Mouse (Mus musculus): ENCODE measurements at regions not wholly inside any gene's neighbourhood (a gene's known extent, or its start where the extent isn't known, plus 50 kb on each side); places are given as distances from the start of the nearest gene placed in this dataset.

- H3K27me3 ChIP-seq, result no peaks in the 10 kb centered on the region
- H3K4me2 ChIP-seq (replicated peaks), result no peak overlapping the region
- H3K4me1 ChIP-seq (replicated peaks), result no peaks in the 10 kb centered on the region
- ATAC-seq, result no peak
- H3K9me3 ChIP-seq, result no peaks in the 10 kb centered on the region
- H3K36me3 ChIP-seq, result no peaks in the 10 kb centered on the region
- no peak overlapping the region for H3K9ac ChIP-seq (replicated peaks)
- WGBS, result 90% methylated on average over 3 of the region's 3 CpGs
- no peak overlapping the region for H3K27ac ChIP-seq
- no peak overlapping the region for H3K4me3 ChIP-seq (replicated peaks)
Observed at GRCm38 (mm10) chr2:79550432-79550831, 84.7 kb upstream of the Itprid2 start.

GRCm38 (mm10) chr2:79552481-79552880, 82.7 kb upstream of the Itprid2 start:
- Histone ChIP-seq H3K9me3 (no peaks in the 10 kb centered on the region), H3K4me3 (replicated peaks) (no peak overlapping the region), H3K4me2 (replicated peaks) (no peak overlapping the region), H3K27ac (no peak overlapping the region), H3K27me3 (no peaks in the 10 kb centered on the region), H3K9ac (replicated peaks) (no peak overlapping the region), H3K4me1 (replicated peaks) (no peaks in the 10 kb centered on the region), H3K36me3 (no peaks in the 10 kb centered on the region)
- ATAC-seq, result no peak
- 85% methylated on average over 5 of the region's 5 CpGs for whole genome bisulfite sequencing

GRCm38 (mm10) chr2:79555395-79555794, 79.8 kb upstream of the Itprid2 start:
- H3K4me2 ChIP-seq (replicated peaks), result no peak overlapping the region
- no peaks in the 10 kb centered on the region for H3K27me3 ChIP-seq
- H3K36me3 ChIP-seq, result no peaks in the 10 kb centered on the region
- H3K9me3 ChIP-seq, result no peaks in the 10 kb centered on the region
- WGBS, result 88% methylated on average over 2 of the region's 2 CpGs
- H3K4me1 ChIP-seq (replicated peaks), result no peaks in the 10 kb centered on the region
- H3K27ac ChIP-seq, result no peak overlapping the region
- no peak overlapping the region for H3K9ac ChIP-seq (replicated peaks)
- H3K4me3 ChIP-seq (replicated peaks), result no peak overlapping the region
- no peak for ATAC-seq

- no peak overlapping the region for H3K27ac ChIP-seq
- 87% methylated on average over 3 of the region's 3 CpGs for WGBS
- no peaks in the 10 kb centered on the region for H3K27me3 ChIP-seq
- no peaks in the 10 kb centered on the region for H3K36me3 ChIP-seq
- no peak overlapping the region for H3K9ac ChIP-seq (replicated peaks)
- ATAC-seq, result no peak
- H3K9me3 ChIP-seq, result no peaks in the 10 kb centered on the region
- H3K4me1 ChIP-seq (replicated peaks), result no peaks in the 10 kb centered on the region
- no peak overlapping the region for H3K4me2 ChIP-seq (replicated peaks)
- H3K4me3 ChIP-seq (replicated peaks), result no peak overlapping the region
Observed at GRCm38 (mm10) chr2:79557361-79557760, 77.8 kb upstream of the Itprid2 start.

GRCm38 (mm10) chr2:79566280-79566933, 68.7 kb upstream of the Itprid2 start:
- under 1% methylated on average over 3 of the region's 3 CpGs for WGBS
- Histone ChIP-seq H3K36me3 (no peaks in the 10 kb centered on the region), H3K27ac (no peak overlapping the region), H3K4me3 (replicated peaks) (no peak overlapping the region), H3K9ac (replicated peaks) (no peak overlapping the region), H3K4me2 (replicated peaks) (no peak overlapping the region), H3K27me3 (no peaks in the 10 kb centered on the region; the same call in 1 of the 2 replicates), H3K9me3 (no peaks in the 10 kb centered on the region), H3K4me1 (replicated peaks) (peaks cover 4% of the 10 kb centered on the region)
- ATAC-seq, result no peak

GRCm38 (mm10) chr2:79567413-79567934, 67.7 kb upstream of the Itprid2 start:
- Histone ChIP-seq H3K9me3 (no peaks in the 10 kb centered on the region), H3K27me3 (no peaks in the 10 kb centered on the region; the same call in 1 of the 2 replicates), H3K4me3 (replicated peaks) (no peak overlapping the region), H3K9ac (replicated peaks) (no peak overlapping the region), H3K36me3 (no peaks in the 10 kb centered on the region), H3K4me2 (replicated peaks) (no peak overlapping the region), H3K27ac (no peak overlapping the region), H3K4me1 (replicated peaks) (peaks cover 4% of the 10 kb centered on the region)
- ATAC-seq, result no peak
- WGBS, result 56% methylated on average over 3 of the region's 3 CpGs

- no peak for ATAC-seq
- Histone ChIP-seq H3K4me3 (replicated peaks) (no peak overlapping the region), H3K27me3 (no peaks in the 10 kb centered on the region; the same call in 1 of the 2 replicates), H3K4me1 (replicated peaks) (peaks cover 4% of the 10 kb centered on the region), H3K9me3 (no peaks in the 10 kb centered on the region), H3K4me2 (replicated peaks) (no peak overlapping the region), H3K36me3 (no peaks in the 10 kb centered on the region), H3K27ac (no peak overlapping the region), H3K9ac (replicated peaks) (no peak overlapping the region)
- WGBS, result 89% methylated on average over 1 of the region's 1 CpGs
Observed at GRCm38 (mm10) chr2:79569663-79570062, 65.5 kb upstream of the Itprid2 start.

GRCm38 (mm10) chr2:79571910-79572309, 63.2 kb upstream of the Itprid2 start:
- 83% methylated on average over 5 of the region's 5 CpGs for WGBS
- H3K27ac ChIP-seq, result no peak overlapping the region
- no peak for ATAC-seq
- H3K27me3 ChIP-seq, result no peaks in the 10 kb centered on the region; the same call in 1 of the 2 replicates
- H3K9me3 ChIP-seq, result no peaks in the 10 kb centered on the region
- no peaks in the 10 kb centered on the region; the same call in 1 of the 2 replicates for H3K4me1 ChIP-seq (replicated peaks)
- H3K4me3 ChIP-seq (replicated peaks), result no peak overlapping the region
- H3K4me2 ChIP-seq (replicated peaks), result no peak overlapping the region
- no peak overlapping the region for H3K9ac ChIP-seq (replicated peaks)
- H3K36me3 ChIP-seq, result no peaks in the 10 kb centered on the region

GRCm38 (mm10) chr2:79575074-79575473, 60.1 kb upstream of the Itprid2 start:
- Histone ChIP-seq H3K4me2 (replicated peaks) (no peak overlapping the region), H3K9me3 (no peaks in the 10 kb centered on the region), H3K36me3 (no peaks in the 10 kb centered on the region), H3K9ac (replicated peaks) (no peak overlapping the region), H3K27me3 (0 out of 2 replicates have a peak, but pooled peaks cover 3% of the 10 kb centered on the region), H3K27ac (no peak overlapping the region), H3K4me1 (replicated peaks) (no peaks in the 10 kb centered on the region), H3K4me3 (replicated peaks) (no peak overlapping the region)
- 70% methylated on average over 6 of the region's 6 CpGs for WGBS
- no peak for ATAC-seq

- H3K9ac ChIP-seq (replicated peaks), result no peak overlapping the region
- ATAC-seq, result no peak
- no peak overlapping the region for H3K4me2 ChIP-seq (replicated peaks)
- no peaks in the 10 kb centered on the region for H3K9me3 ChIP-seq
- 77% methylated on average over 7 of the region's 7 CpGs for WGBS
- H3K27me3 ChIP-seq, result peaks cover 16% of the 10 kb centered on the region
- H3K36me3 ChIP-seq, result no peaks in the 10 kb centered on the region
- H3K4me1 ChIP-seq (replicated peaks), result 0 out of 2 replicates have a peak, but pooled peaks cover 3% of the 10 kb centered on the region
- H3K4me3 ChIP-seq (replicated peaks), result no peak overlapping the region
- no peak overlapping the region for H3K27ac ChIP-seq
Observed at GRCm38 (mm10) chr2:79585022-79585774, 50.0 kb upstream of the Itprid2 start.
